Mouse (Mus musculus) heart, adult 18-20 months (tissue): ENCODE data around the gene Rbks. TPM values are rescaled to one million over a fixed set of nuclear protein-coding genes. Genes with fewer than 3 reads are reported as not detected.
"Not testable (repeated sequence)": the region's sequence is repeated elsewhere in the genome, so short reads cannot be mapped to it uniquely, and the experiment has no call there.

Experiments
- DNase-seq, 2 experiments: peaks; one replicate each; pipeline ENCODE4 v3.0.0; 2021 to 2022; ENCODE audit warnings: mixed read lengths in 1 of 2
- total RNA-seq, 2 experiments: library from RNA; stranded (reverse); gene quantifications; 2 replicates each; pipeline ENCODE4 v1.2.3; 2021

Gene Rbks
- total RNA-seq, 2 experiments from 2014 or later = 3.5 to 4.1 TPM

DNA sequence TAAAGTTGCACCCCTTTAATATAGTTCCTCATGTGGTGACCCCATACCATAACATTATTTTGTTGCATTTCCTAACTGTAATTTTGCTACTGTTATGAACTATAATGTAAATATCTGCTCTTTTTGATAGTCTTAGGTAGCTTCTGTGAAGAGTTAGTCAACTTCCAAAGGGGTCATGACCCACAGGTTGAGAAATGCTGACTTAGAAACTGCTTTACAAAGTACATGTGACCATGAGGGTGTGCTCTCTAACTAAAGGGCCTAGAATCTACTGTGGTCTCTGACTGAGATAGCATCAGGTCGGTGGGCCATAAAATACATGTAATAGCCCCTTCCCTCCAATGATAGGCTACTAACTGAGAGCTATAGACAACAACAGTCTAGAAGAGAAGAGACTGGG lies 19.4 kb downstream of the Rbks start:
- DNase-seq = no peak

DNA sequence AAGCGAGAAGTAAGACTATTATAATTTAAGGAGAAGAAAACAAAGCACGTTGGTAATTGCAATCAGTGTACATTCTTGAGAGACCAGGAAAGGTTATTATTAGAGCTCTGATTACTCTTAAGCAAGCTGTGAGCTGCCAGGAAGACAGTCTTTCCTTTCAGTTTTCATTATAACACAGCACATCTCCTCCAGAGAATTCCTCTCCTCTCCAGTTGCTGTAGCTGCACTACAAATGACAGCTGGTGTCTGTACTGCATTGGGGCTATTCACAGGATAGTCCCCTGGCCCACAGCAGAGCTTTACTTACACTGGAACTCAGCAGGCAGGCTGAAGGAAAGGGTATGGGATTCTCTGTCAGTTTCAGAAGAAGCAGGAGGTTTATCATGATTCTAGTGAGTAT lies 24.0 kb downstream of the Rbks start:
- DNase-seq = no peak

DNA sequence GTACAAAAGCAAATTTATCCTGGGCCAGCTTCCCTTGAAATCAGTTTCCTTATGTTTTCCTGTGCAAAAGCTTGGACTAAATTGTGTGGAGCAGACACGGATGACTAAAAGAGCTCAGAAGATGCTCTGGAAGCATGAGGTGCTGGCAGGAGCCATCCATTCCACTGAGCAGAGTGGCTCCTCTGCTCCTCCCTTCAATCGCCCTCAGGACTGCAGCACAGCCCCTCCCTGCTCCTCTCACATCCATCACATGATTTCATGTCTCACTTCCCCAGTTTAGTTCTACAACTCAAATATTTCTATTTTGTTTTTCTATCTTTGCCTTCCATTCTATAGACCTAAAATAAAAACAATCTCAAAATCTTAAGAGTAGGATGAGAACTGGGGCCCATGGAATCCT lies 26.3 kb downstream of the Rbks start:
- no peak for DNase-seq

DNA sequence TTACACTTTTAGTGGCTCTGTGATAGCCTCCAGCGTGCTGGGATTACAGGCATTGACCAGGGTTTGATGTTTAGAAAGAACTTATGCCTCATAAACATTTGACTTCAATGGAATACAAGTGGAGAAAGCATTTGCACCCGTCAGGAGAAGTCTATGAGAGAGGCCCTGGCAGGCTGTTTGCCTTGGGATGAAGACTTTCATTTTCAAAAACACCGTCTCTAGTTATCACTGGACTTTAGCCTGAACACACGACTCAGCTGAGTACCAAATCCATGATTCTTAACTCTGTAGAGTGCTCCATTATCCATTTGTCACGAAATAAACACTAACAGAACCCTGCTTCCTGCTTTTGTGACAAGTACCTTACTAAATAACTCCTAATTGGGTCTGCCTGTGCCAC lies 27.4 kb downstream of the Rbks start:
- no peak for DNase-seq

DNA sequence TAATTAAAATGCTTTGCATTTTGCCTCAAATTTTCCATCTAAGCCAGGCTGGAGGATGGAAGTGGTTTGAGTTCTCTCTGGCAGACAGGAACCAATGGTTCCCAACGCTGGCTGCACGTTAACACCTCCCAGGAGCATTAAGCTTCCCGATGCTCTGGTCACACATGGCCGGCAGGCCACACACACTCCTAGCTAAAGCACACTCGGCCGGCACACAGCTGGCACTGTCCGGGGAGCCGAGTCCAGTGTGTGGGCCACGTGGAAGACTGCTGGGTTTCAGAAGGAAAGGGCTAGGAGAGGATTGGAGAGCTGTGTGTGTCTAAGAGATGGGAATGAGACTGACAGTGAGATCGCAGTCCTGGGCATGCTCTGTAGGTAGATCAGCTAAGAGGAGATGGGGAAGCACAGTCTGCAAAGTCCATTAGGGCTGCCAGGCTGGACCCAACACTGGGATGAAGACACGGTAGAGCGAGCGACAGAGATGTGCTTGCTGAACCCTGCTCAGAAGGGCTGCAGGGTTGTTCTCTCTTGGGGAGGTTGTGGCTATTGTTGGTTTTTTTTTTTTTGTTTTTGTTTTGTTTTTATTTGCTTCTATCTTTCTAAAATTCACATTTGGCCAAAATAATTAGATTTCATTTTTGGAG lies 29.0 kb downstream of the Rbks start:
- DNase-seq = no peak

DNA sequence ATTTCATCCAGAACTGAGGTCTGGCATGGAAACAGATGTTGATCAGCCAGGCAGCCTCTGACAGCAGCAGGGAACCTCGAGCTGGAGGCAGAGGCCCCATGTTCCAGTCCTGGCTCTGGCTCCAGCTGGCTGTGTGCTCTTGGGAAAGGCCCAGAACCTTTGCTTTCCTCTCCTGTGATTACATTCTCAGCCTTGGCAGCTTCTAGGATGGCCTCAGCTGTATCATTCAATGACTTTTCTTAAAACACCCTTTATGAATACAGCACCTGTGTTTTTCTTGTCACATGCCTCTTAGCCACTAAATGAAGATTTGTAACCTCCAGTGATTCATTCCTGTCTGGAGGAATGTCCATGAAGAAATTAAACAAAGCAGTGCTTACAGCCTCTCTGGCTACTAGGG lies 31.3 kb downstream of the Rbks start:
- DNase-seq = peak; percentile 22 to 38

DNA sequence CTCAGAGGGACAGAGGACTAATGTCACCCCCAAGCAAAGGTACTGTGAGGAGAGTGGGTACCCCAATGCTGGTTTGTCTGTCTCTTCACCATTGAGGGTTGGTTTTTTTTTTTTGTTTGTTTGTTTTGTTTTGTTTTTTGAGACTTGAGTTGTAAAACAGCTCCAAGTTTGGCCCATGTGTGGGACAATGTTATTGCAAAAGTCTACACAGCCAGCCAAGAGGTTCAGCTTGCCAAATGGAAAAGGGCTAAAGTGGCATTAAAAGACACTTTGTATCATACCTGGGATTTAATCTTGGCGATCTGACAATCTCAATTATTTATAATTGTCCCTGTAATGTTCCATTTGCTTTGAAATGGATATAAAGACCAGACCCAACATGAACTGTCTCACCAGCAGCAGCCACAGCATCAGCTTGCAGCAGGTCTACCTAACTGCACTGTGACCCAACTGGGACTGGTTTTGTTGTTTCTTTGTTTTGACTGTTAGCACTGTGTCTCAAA lies 41.7 kb downstream of the Rbks start:
- DNase-seq = no peak

DNA sequence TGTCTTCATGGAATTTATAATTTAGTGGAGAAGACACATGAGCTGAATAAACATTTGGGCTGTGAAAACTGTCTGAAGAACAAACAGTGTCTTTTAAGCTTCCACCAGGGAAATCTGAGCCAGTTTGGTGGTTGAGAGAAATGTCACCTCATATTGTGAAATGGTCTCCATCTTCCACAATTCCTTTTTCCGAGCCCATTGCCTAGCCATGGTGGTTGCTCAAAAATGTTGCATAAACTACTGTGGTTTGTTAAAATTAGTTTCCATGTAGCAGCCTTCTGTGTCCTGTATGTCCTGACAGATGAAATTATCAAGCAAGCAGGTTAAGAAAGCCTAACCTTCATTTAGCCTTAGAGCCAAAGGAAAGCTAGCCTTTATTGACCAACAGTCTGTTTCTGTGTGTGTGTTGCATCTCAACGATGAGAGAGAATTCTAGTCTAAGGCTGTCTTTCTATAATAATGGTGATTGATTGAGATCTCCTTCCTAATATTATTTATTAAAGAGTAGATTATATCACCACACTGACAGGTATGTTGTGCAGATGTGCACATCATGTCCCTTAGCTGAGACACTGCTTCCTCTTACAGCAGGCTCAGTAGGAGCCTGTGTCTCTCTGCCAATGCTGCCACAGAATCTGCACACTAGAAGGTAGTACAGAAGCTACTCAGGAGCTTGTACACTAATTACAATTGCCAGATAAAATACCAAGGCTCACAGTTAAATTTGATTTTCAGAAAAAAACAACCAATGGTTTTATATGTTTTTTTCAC lies 46.7 kb downstream of the Rbks start:
- no peak for DNase-seq

DNA sequence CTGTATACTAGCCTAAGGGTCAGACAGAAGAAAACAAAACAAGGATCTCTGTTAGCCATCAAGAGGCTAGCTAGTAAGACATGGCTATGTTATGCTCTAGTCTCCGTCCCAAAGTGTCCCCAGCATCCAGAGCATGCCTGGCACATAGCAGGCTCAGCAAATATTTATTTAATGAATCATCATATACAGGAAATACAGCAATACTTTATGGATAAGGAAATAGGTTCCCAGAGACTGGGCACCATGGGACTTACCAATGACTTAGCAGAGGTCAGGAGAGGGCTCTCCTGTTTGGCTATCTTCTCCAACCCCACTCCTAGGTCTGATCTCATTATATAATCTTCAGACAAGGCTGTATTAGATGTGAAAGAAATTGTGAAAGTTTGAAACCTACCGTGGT lies 50.1 kb downstream of the Rbks start:
- DNase-seq = no peak

DNA sequence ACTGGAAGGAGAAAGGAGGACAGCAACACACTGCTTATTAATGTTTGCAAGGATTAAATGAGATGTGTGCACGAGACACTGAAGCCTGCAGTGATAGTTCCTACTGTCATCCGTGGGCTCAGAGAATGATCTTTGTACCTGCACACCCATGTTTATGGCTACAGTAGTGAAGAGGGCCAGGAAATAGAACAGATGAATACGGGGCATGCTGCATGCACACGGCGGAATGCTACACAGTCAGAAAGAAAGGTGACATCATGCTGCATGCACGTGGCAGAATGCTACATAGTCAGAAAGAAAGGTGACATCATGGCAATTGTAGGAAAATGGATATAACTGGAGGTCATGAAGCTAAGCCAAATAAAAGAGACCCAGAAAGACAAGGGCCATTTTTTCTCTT lies 50.9 kb downstream of the Rbks start:
- DNase-seq = no peak

DNA sequence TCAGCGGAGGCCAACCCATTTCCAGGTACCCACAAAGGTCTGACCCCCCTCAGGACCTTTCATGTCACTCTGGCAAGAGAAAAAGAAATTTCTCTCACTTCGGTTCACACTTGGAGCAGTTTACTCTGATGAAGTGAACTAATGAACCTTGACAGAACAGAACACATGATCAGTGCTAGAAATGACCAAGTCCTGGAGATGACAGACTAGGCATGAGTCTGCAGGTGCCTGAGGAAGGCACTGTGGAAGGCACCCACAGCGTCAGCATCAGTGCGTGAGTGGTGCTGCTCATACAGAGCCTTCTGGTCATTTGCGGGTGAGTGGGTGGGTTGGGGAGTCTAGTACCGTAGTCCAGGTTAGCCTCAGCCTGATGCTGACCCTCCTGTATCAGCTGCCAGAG lies 51.6 kb downstream of the Rbks start:
- no peak for DNase-seq

DNA sequence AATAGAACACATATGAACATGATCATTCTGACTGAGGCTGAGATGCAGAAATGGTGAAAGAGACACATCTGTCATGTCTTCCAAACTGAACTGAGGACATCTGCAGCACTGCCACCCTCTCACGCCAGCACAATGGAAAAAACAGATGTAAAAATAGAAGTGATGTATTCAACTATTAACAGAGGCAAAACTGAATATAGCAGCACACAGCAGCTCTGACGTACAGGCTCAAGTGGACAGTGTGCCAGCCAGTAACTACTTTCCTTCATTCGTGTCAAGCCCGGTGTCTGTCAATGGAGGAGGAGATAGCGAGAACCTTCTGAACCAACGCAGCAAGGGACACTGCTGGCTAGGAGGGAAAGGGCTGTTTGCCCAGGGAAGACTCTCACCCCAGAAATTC lies 52.6 kb downstream of the Rbks start:
- DNase-seq = peak; percentile 70 to 77

DNA sequence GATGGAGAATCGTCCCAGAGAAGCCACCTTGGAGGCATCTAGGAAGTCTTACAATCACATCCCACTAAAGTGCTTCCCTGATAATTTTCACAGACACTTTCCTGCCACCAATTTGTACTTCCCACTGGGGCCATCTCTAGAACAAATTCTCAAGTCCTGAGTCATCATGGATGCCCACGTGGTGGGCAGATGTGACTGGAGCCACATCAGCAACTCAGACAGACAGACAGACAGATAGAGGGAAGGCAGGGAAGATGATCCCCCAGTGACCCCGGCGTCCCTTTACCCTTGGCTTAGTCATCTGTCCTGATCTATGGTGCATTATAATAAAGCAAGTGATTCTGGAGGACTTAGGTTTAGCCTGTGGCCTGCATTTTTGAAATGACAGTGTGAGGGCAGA lies 53.2 kb downstream of the Rbks start:
- no peak for DNase-seq

DNA sequence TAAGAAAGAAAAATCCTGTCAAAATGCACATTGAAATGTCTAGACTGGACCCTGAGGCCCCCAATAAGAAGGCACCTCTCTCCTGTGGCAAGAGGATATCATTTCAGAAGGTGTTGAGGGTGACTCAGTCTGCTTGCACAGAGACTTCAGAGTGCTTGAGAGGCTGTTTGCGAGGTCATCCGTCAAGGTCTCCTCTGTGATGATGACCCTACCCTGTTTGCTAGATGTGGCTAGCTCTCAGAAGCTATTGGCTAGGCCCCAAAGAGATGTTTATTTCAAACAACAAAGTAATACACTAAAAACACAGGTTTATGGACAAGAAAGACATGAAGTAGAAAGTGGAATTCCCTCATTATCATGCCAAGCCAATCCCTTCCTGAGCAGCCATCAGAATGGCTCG lies 55.1 kb downstream of the Rbks start:
- DNase-seq = no peak

DNA sequence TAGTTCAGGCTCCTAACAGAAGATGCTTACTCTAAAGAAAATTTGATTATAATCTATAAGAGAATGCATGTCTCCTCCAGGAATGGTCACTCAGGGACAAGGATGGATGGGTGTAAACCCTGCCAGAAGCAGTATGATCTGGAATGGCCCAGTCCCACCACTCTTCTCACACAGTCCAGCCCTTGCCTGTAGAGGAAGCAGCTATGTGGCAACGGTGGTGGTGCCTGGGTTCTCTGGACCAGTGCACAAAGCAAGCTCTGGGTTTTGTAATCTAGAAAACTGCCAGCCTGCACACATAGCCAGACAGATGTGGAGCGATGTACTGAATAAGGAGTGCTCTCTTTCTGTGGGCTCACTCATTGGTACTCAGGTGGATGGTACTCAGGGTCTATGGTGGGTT lies 56.9 kb downstream of the Rbks start:
- no peak for DNase-seq

DNA sequence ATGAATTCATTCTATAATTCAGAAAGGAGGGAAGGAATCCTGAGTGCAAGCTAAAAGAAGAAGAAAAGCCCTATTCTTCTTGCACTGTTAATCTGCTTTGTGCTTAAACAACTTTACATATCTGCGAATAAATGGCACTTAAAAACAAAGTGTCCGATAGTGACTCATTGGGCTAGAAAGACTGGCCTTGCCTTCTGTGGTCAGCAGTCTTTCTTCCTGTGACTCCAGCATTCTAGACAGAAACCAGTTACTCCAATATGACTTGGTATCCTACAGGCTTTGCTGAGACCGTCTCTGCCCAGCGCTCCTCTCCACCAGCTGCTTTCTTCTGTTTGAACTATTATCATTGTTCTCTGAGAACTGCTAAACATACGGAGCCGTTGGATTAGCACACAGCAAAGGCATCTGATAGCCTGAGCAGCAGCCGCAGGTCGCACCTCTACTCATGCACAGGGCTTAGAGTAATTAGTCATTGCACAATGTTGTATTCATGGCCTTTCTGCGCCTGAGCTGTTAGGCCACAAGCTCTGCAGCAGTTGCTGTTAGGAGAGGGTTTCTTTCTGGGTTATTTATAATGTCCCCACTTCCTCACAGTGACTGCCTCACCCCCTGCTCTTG lies 60.7 kb downstream of the Rbks start:
- DNase-seq = no peak

DNA sequence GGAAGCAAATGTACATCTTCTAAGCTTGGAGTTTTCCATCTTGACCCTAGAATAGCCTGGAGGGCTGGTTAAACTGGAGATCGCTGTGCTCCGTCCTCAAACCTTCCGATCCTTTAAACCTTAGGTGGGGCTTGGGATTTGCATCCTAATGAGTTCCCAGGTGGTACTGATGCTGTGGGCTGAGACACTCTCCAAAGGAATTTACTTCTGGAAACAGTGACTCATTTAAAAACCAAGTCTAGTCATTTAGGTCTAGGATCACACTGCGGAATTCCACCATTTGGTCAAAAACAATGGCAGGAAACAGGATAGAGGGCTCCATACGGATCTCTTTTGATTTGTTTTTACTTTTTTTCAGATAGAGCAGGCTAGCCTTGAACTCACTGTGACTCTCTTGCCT lies 62.7 kb downstream of the Rbks start:
- DNase-seq = no peak

DNA sequence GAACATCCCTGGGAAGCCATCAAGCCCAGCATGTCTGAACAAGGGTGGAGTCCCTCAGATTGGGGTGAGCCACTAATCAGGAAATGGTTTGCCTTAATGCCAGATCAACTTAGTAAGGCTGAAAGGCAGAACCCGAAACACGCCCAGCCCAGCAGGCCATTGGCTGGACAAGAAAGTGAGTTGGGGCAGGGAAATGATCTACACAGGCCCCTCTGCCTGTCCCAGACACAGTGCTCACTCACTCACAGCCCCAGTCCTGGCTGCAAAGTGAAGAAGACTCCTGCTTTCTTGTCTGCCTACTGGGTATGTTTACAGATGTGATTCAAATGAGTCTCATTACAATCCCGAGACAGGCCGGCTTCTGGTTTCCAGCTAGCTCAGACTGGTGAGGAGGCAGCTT lies 63.3 kb downstream of the Rbks start:
- no peak for DNase-seq

DNA sequence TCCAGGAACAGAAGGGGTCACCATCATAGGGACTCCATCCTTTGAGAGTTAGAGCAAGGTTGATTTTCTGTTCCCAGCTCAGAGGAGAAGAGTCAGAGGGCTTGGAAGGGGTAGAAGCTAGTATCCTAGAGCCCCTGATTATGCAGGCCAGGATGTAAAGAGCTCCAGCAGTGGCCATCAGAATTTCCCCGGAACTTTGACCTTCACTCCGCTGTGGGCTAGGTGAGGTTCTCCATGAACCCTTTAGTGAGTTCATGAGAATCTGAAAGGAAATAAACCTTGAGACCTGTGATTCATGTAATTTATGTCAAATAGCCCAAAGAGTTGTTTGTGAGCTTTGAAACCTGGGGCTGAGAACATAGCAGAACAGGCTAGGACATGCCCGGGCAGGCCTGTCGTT lies 66.3 kb downstream of the Rbks start:
- DNase-seq = not testable (repeated sequence)

DNA sequence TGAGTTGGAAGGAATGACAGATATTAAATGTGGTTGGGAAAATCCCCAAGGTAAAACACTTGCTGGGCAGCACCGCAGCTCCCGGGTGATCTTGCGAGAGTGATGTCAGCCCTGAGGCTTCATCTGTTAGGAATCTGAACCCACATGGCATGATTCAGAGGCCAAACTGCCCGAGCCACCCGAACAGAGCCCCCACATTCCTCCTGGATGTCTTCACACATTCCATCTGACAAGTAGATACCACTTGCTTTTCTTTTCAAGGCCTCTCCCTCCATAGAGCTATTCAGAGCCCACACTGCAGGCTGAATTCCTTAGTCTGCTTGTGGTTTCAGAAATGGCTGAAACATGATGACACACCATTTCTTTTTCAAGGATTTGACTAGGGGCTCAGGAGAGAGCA lies 67.4 kb downstream of the Rbks start:
- peak; percentile 49 to 64 for DNase-seq

DNA sequence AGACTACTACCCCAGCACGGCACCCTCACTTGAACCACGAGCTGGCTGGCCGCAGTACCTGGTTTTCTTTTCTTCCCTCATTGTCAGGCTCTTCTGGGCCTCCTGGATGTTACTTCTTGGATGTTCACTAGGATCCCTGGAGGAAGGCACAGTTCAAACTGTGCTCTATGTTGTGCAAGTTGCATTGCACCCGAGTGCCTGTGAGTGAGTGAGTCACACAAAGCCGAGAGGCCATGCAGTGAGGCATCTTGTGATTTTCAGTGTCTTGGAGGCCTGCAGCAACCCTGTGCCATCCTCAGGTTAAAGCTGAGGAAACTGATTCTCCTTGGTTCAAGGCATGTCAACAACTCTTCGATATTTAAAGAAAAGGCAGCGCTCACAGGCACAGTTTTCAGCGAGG lies 68.9 kb downstream of the Rbks start:
- no peak for DNase-seq

DNA sequence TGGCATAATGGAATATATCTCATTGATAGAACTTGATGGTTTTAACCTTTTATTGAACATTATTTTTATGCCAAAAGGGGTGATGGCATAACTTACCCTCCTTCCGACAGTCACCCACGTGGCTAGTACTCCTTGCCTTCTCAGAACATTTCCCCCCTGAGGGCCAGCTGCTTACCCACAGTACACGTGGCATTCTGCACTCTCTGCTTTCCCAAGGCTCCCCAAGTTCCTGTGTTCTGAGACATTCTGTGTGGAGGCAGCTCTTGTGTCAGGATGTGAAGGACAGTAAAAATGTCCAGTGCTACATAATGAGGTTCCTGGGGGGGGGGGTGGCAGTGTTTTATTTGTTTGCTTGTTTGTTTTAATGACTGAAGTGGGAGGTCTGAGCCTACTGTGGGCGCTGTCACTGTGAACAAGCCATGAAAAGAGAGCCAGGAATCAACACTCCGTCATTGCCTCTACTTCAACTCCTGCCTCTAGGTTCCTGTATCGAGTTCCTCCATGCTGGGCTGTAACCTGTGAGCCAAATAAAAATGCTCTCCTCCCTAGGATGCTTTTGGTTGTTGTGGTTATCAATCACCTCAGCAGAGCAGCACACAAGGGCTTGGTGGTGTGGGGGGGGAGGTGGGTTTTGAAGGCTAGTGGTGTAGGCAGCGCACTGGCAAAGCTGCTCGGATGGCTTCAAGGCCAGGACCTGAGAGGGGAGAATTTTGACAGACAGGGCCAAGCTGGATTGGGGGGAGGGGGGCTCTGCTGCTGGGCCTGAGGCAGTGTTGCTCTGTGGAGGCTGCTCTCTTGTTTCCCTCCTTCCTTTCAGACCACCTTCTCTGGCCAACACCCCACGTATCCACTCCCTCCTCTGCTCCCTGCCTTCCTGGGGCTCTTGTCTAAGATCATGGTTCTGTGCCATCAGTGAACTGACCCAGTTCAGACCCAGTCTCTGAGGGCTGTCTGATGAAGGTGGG lies 69.6 kb downstream of the Rbks start:
- DNase-seq = no peak
